Mouse (Mus musculus) stomach, postnatal 0 days (tissue): ENCODE results near the gene Pank1. TPM values are rescaled to one million over a fixed set of nuclear protein-coding genes. Genes with fewer than 3 reads are reported as not detected.

Experiments used
- ATAC-seq: fragments of 200-750 bp; cut with Nextera tagmentation; 2 replicates; pipeline ENCODE4 v1.8.0; 2017; ENCODE audit not compliant: low FRiP score, low TSS enrichment
- DNase-seq: peaks from one replicate; pipeline ENCODE4 v3.0.0-alpha.2; 2016; ENCODE audit warnings: low spot score
- H3K27ac ChIP-seq: fragments of 300-500 bp; sonication (generic); replicated peaks from 2 replicates; pipeline ENCODE4 v1.5.1; 2014; ENCODE audit warnings: mild to moderate bottlenecking, control low read depth
- H3K27me3 ChIP-seq: fragments of 300-500 bp; sonication (generic); 2 replicates; pipeline ENCODE4 v1.6.1; 2014; ENCODE audit warnings: low read length; ENCODE audit not compliant: control insufficient read depth, insufficient read depth
- H3K36me3 ChIP-seq: fragments of 300-500 bp; sonication (generic); 2 replicates; pipeline ENCODE4 v1.6.1; 2014; ENCODE audit warnings: low read length, mixed read lengths; ENCODE audit not compliant: control insufficient read depth, insufficient read depth
- H3K4me1 ChIP-seq: fragments of 300-500 bp; sonication (generic); replicated peaks from 2 replicates; pipeline ENCODE4 v1.6.1; 2014; ENCODE audit warnings: antibody characterized with exemption; ENCODE audit not compliant: control insufficient read depth, insufficient read depth
- H3K4me2 ChIP-seq: fragments of 300-500 bp; sonication (generic); replicated peaks from 2 replicates; pipeline ENCODE4 v1.6.1; 2014; ENCODE audit warnings: low read depth, mild to moderate bottlenecking, control low read depth, moderate library complexity
- H3K4me3 ChIP-seq: fragments of 300-500 bp; sonication (generic); 2 replicates; pipeline ENCODE4 v1.5.1; 2014; ENCODE audit warnings: low read depth, low read length, control low read depth
- H3K9ac ChIP-seq: fragments of 300-500 bp; sonication (generic); 2 replicates; pipeline ENCODE4 v1.6.1; 2014; ENCODE audit warnings: mild to moderate bottlenecking, low read length, control low read depth, mixed read lengths
- H3K9me3 ChIP-seq: fragments of 300-500 bp; sonication (generic); 2 replicates; pipeline ENCODE4 v1.6.1; 2016; ENCODE audit warnings: low read length; ENCODE audit not compliant: control insufficient read depth
- CTCF ChIP-seq: IDR thresholded peaks from 2 replicates; pipeline ENCODE4 v1.5.1; 2016; ENCODE audit warnings: antibody characterized with exemption, low read depth, mild to moderate bottlenecking, moderate library complexity
- EP300 ChIP-seq: optimal IDR thresholded peaks from 2 replicates; pipeline ENCODE3; 2016; ENCODE audit warnings: antibody characterized with exemption
- WGBS: fragments of 180-500 bp; shearing (Covaris S2); extraction: QIAGEN DNeasy Blood & Tissue Kit; methylation state at CpG from one replicate; pipeline ENCODE4 v1.1.7; 2014; 5-methylcytosine and 5-hydroxymethylcytosine counted together
- polyA plus RNA-seq: library from polyadenylated mRNA; unstranded; fragments of >200 nt; fragmentation: Nextera tagmentation; extraction: Ambion mirVana; gene quantifications from 2 replicates; pipeline ENCODE4 v1.2.1, GENCODE M21; 2015

Pank1 gene
- polyA plus RNA-seq, 1 experiment from 2014 or later, result 3.9 TPM

DNA sequence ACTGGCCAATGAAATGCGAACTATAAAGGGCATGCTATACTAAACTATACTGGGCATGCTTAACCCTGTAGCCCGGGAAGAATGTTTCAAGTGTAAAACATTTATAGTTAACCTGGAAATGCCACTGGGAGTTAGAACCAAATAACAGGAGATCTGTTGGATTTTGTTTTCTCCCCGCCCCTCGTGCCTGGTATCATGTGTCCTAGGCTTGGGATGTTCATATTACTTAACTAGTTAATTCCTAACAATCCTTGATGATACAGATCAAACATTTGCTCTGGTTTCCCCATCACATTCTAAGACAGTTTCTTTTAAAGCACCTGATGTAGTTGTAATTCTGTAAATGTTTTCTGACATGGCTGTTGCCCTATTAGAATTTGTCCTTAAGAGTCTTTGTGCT is 40.8 kb upstream of the Pank1 start:
- Histone ChIP-seq H3K27me3 (no peaks in the 10 kb centered on the region), H3K4me1 (no peaks in the 10 kb centered on the region), H3K9ac (no peak overlapping the region), H3K36me3 (no peaks in the 10 kb centered on the region), H3K4me3 (no peak overlapping the region), H3K9me3 (no peaks in the 10 kb centered on the region), H3K27ac (no peak overlapping the region), H3K4me2 (no peak overlapping the region)
- no peak for DNase-seq
- 87% methylated on average over 4 of the region's 4 CpGs for WGBS
- ATAC-seq, result no peak
- TF ChIP-seq CTCF (no peak), EP300 (no peak)

DNA sequence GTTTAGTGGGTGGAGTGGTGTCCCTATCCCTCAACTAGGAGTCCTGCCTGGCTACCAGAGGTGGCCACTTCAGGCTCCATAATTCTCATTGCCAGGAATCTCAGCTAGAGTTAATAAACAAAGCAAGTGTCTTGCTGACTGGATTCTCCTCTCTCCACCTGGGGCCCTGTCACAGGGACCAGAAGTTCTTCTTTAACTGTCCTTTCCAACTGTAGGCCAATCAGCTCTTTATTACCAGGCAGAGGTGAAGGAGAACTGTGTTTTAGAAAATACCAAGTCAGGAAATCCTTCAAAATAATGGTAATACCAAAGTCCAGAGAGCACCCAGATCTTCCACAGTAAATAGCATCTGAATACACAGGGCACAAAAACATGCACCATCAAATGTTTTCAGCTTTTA is 33.1 kb upstream of the Pank1 start:
- ATAC-seq, result no peak
- DNase-seq, result no peak
- Histone ChIP-seq H3K9me3 (no peaks in the 10 kb centered on the region), H3K27ac (no peak overlapping the region), H3K4me2 (no peak overlapping the region), H3K36me3 (no peaks in the 10 kb centered on the region), H3K9ac (no peak overlapping the region), H3K4me1 (no peaks in the 10 kb centered on the region), H3K4me3 (no peak overlapping the region), H3K27me3 (no peaks in the 10 kb centered on the region)
- no peak for TF ChIP-seq CTCF

- Histone ChIP-seq H3K27ac (no peak overlapping the region), H3K4me1 (no peaks in the 10 kb centered on the region), H3K36me3 (no peaks in the 10 kb centered on the region), H3K9ac (no peak overlapping the region), H3K4me3 (no peak overlapping the region), H3K27me3 (no peaks in the 10 kb centered on the region), H3K4me2 (no peak overlapping the region), H3K9me3 (no peaks in the 10 kb centered on the region)
- no peak for ATAC-seq
- WGBS, result 78% methylated on average over 5 of the region's 5 CpGs
- no peak for DNase-seq
- TF ChIP-seq CTCF (no peak), EP300 (no peak)
Measured at GRCm38 (mm10) chr19:34906772-34907171, 27.5 kb upstream of the Pank1 start.

GRCm38 (mm10) chr19:34905424-34905823 is 26.2 kb upstream of the Pank1 start:
- Histone ChIP-seq H3K9me3 (no peaks in the 10 kb centered on the region), H3K27ac (no peak overlapping the region), H3K36me3 (no peaks in the 10 kb centered on the region), H3K4me3 (no peak overlapping the region), H3K9ac (no peak overlapping the region), H3K4me2 (no peak overlapping the region), H3K4me1 (no peaks in the 10 kb centered on the region), H3K27me3 (no peaks in the 10 kb centered on the region)
- WGBS, result 96% methylated on average over 7 of the region's 7 CpGs
- DNase-seq (no peak), ATAC-seq (no peak)
- TF ChIP-seq CTCF (no peak), EP300 (no peak)

DNA sequence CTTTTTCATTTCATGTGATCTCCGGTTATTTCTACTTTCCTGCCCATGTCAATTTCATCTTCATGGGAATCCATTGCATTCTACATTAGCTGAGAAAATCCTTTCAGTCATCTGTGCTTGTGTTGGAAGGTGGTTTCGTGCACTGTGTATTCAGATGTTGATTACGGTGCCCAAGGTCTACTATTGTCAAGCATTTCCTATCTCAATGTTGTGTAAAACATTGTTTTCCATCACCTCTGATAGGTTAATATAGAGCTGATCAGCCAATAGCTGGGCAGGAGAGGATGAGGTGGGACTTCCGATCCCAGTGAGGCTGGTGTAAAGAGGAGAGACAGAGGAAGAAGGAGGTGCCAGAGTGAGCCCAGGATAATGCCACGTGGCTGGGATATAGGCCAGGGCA is 24.8 kb upstream of the Pank1 start:
- Histone ChIP-seq H3K27ac (no peak overlapping the region), H3K9me3 (no peaks in the 10 kb centered on the region), H3K4me1 (no peaks in the 10 kb centered on the region), H3K4me3 (no peak overlapping the region), H3K27me3 (no peaks in the 10 kb centered on the region), H3K4me2 (no peak overlapping the region), H3K9ac (no peak overlapping the region), H3K36me3 (no peaks in the 10 kb centered on the region)
- TF ChIP-seq CTCF, result no peak
- no peak for ATAC-seq
- WGBS, result 80% methylated on average over 5 of the region's 5 CpGs
- no peak for DNase-seq

GRCm38 (mm10) chr19:34901735-34902134 is 22.5 kb upstream of the Pank1 start:
- Histone ChIP-seq H3K9ac (no peak overlapping the region), H3K27ac (no peak overlapping the region), H3K4me2 (no peak overlapping the region), H3K4me3 (no peak overlapping the region), H3K27me3 (no peaks in the 10 kb centered on the region), H3K36me3 (no peaks in the 10 kb centered on the region), H3K9me3 (no peaks in the 10 kb centered on the region), H3K4me1 (no peaks in the 10 kb centered on the region)
- ATAC-seq (no peak), DNase-seq (no peak)
- TF ChIP-seq CTCF (no peak), EP300 (no peak)
- WGBS, result 82% methylated on average over 2 of the region's 2 CpGs

GRCm38 (mm10) chr19:34901266-34901665 is 22.0 kb upstream of the Pank1 start:
- no peaks in the 10 kb centered on the region for H3K4me1 ChIP-seq
- H3K36me3 ChIP-seq, result no peaks in the 10 kb centered on the region
- no peak for DNase-seq
- no peak overlapping the region for H3K4me3 ChIP-seq
- no peak overlapping the region for H3K27ac ChIP-seq
- H3K4me2 ChIP-seq, result no peak overlapping the region
- no peak for ATAC-seq
- no peaks in the 10 kb centered on the region for H3K9me3 ChIP-seq
- H3K9ac ChIP-seq, result no peak overlapping the region
- TF ChIP-seq CTCF, result no peak
- no peak for TF ChIP-seq EP300
- 90% methylated on average over 7 of the region's 7 CpGs for WGBS
- no peaks in the 10 kb centered on the region for H3K27me3 ChIP-seq
